Mouse (Mus musculus) lung, postnatal 25 days (tissue): ENCODE data around the gene Tmem255b.

Experiments
- DNase-seq: peaks from one replicate; pipeline ENCODE4 v3.0.0; 2022; ENCODE audit warnings: low spot score

The Tmem255b gene

GRCm38 (mm10) chr8:13434889-13435288 is at the start of gene Tmem255b:
Gene Tmem255b, plus strand, starts transcription at chr8:13435189.
- no peak for DNase-seq

- DNase-seq: no peak
Observed at GRCm38 (mm10) chr8:13386366-13386765, 48.6 kb upstream of the Tmem255b start.

GRCm38 (mm10) chr8:13387728-13388127 is 47.3 kb upstream of the Tmem255b start:
- DNase-seq: no peak

GRCm38 (mm10) chr8:13388744-13389143 is 46.2 kb upstream of the Tmem255b start:
- no peak for DNase-seq

- DNase-seq: no peak
Observed at GRCm38 (mm10) chr8:13393869-13394268, 41.1 kb upstream of the Tmem255b start.

- no peak for DNase-seq
Observed at GRCm38 (mm10) chr8:13396725-13397124, 38.3 kb upstream of the Tmem255b start, which contains the start of gene Atp4b. Gene Atp4b, minus strand, starts transcription at chr8:13396825.

GRCm38 (mm10) chr8:13403517-13403916 is 31.5 kb upstream of the Tmem255b start:
- no peak for DNase-seq

GRCm38 (mm10) chr8:13404666-13405131 is 30.3 kb upstream of the Tmem255b start, which contains the start of gene Grk1:
Gene Grk1, plus strand, starts transcription at chr8:13405081.
- no peak for DNase-seq

- no peak for DNase-seq
Observed at GRCm38 (mm10) chr8:13406011-13406410, 29.0 kb upstream of the Tmem255b start.

GRCm38 (mm10) chr8:13411597-13411996 is 23.4 kb upstream of the Tmem255b start:
- peak; percentile 57 for DNase-seq

- DNase-seq: peak; percentile 36
Observed at GRCm38 (mm10) chr8:13412891-13413558, 22.0 kb upstream of the Tmem255b start.

- DNase-seq: no peak
Observed at GRCm38 (mm10) chr8:13413823-13414390, 21.1 kb upstream of the Tmem255b start.

GRCm38 (mm10) chr8:13415879-13416278 is 19.1 kb upstream of the Tmem255b start:
- no peak for DNase-seq

GRCm38 (mm10) chr8:13419111-13419639 is 15.8 kb upstream of the Tmem255b start:
- DNase-seq: no peak

- peak; percentile 39 for DNase-seq
Observed at GRCm38 (mm10) chr8:13420970-13421369, 14.0 kb upstream of the Tmem255b start.

- DNase-seq: no peak
Observed at GRCm38 (mm10) chr8:13427351-13427750, 7.6 kb upstream of the Tmem255b start.

- no peak for DNase-seq
Observed at GRCm38 (mm10) chr8:13428156-13428555, 6.8 kb upstream of the Tmem255b start.

GRCm38 (mm10) chr8:13430412-13430811 is 4.6 kb upstream of the Tmem255b start:
- no peak for DNase-seq

- no peak for DNase-seq
Observed at GRCm38 (mm10) chr8:13430866-13431265, 4.1 kb upstream of the Tmem255b start.

GRCm38 (mm10) chr8:13433130-13433529 is 1.9 kb upstream of the Tmem255b start:
- DNase-seq: no peak

GRCm38 (mm10) chr8:13436052-13436451 is 1.1 kb downstream of the Tmem255b start:
- DNase-seq: no peak

- DNase-seq: no peak
Observed at GRCm38 (mm10) chr8:13437531-13437930, 2.5 kb downstream of the Tmem255b start.

GRCm38 (mm10) chr8:13442152-13442551 is 7.2 kb downstream of the Tmem255b start:
- no peak for DNase-seq
